Mouse (Mus musculus): ENCODE results near the gene Rab3gap1. TPM values are rescaled to one million over a fixed set of nuclear protein-coding genes. Genes with fewer than 3 reads are reported as not detected.
"Not testable (repeated sequence)": the region's sequence is repeated elsewhere in the genome, so short reads cannot be mapped to it uniquely, and the experiment has no call there.

The Rab3gap1 gene
- polyA plus RNA-seq, 1 experiment from 2014 or later = 17.9 TPM

DNA sequence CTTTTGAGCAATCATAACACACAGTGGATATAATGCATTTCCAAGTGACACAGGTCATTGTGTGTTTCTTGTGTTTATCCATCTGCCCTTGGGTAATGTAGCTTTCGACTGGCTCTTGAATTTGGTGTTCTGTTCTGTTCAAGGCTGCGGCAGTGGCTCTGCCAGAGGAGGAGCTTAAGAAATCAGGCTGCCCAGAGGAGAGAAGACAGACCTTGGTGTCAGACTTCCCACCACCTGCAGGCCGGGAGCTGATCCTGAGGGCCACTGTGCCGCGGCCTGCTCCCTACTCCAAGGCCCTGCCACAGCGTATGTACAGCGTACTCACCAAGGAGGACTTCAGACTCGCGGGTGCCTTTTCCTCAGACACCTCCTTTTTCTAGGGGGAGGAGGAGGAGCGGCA lies 73.7 kb downstream of the Rab3gap1 start:
- Histone ChIP-seq H3K27ac (replicated peaks) (no peak overlapping the region), H3K36me3 (replicated peaks) (peaks cover 76% of the 10 kb centered on the region), H3K27me3 (replicated peaks; ENCODE audit: low read depth, poor library complexity, severe bottlenecking) (no peaks in the 10 kb centered on the region), H3K4me1 (no peaks in the 10 kb centered on the region), H3K9me3 (peaks cover 5% of the 10 kb centered on the region; the same call in 1 of the 2 replicates), H3K4me3 (no peak overlapping the region)
- no peak for DNase-seq (ENCODE audit: low spot score)
- 93% methylated on average over 10 of the region's 10 CpGs for WGBS

DNA sequence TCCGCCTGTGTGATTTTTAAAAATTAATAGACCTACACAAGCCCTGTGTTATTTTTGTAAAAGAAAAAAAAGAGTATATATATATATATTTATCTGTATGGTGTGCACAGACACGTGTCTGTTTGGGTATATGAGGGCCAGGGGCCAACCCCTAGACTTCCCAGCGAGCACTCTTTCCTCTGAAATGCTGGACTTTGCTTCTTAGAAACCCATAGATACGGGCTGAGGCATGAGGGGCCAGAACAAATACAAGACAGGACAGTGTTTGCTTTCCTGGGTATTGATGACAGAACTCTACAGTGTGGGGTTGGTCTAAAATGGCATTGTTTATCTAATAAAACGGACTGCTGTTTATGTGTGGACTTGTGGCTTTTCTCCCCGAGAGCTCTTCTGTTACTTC lies 74.9 kb downstream of the Rab3gap1 start:
- no peaks in the 10 kb centered on the region for H3K27me3 ChIP-seq (replicated peaks; ENCODE audit: low read depth, poor library complexity, severe bottlenecking)
- no peak for DNase-seq (ENCODE audit: low spot score)
- H3K36me3 ChIP-seq (replicated peaks) = peaks cover 75% of the 10 kb centered on the region
- peaks cover 7% of the 10 kb centered on the region; the same call in 1 of the 2 replicates for H3K9me3 ChIP-seq
- no peak overlapping the region for H3K4me3 ChIP-seq
- no peaks in the 10 kb centered on the region for H3K4me1 ChIP-seq
- 85% methylated on average over 6 of the region's 6 CpGs for WGBS
- H3K27ac ChIP-seq (replicated peaks) = no peak overlapping the region

DNA sequence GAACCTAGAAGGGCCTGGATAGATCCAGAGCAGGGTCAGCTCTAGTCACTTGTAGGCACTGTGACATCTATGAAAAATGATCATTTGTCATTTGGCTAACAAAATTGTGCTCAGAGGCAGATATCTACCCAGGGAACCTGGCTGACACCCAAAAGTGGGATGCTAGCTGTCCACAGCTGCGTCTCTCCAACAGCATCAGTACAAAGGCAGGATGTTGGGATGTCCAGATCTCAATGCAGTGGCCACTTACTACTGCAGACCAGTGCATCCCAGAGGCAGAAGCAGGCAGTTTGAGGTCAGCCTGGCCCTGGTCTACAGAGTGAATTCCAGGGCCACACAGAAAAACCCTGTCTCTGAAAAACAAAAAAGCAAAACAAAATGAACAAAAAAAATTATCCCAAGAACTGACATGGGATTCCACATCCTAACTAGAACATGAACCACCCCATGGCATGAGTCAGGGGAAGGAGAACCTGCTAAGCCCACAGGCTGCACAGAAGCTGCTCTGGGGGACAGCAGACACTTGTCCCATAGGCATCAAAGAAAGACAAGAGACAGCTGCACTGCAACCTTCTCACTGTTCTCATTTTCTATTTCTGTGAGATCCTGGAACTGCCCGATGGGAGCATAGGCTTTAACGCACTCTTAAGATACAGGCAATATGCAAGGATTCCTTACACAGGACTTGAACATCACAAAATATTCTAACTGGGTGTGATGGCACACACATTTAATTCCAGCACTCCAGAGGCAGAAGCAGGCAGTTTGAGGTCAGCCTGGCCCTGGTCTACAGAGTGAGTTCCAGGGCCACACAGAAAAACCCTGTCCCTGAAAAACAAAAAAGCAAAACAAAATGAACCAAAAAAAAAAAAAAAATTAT lies 77.4 kb downstream of the Rab3gap1 start:
- H3K27ac ChIP-seq (replicated peaks) = no peak overlapping the region
- H3K9me3 ChIP-seq = peaks cover 2% of the 10 kb centered on the region; the same call in 1 of the 2 replicates
- WGBS = 90% methylated on average over 3 of the region's 3 CpGs
- no peaks in the 10 kb centered on the region for H3K27me3 ChIP-seq (replicated peaks; ENCODE audit: low read depth, poor library complexity, severe bottlenecking)
- peaks cover 57% of the 10 kb centered on the region for H3K36me3 ChIP-seq (replicated peaks)
- no peak overlapping the region for H3K4me3 ChIP-seq
- DNase-seq (ENCODE audit: low spot score) = no peak
- no peaks in the 10 kb centered on the region for H3K4me1 ChIP-seq

DNA sequence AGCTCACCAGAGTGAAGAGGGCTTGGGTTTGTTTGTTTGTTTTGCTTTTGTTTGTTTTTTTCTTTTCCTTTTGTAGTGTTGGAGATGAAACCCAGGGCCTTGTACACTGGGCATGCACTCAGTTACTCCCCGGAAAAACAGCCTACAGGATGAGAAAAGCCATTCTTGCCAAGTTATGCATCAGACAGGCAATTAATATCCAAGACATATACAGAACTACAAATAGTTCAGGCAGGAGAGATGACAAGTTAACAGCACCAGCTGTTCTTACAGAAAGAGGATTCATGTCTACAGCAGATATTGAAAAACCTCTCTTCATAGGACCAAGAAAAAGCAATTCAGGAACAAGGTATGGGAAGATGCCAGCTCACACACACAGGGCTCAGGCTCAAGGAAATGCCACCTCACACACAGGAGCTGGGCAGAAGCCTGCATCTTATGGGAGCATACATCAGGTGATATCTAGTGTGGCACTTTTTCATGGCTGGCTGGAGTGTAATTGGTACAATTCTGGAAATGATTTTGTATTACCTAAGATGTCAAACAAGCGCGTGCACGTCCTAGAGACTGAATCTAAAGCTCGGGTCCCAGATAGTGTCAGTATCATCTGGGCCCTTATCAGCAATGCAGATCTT lies 78.2 kb downstream of the Rab3gap1 start:
- peaks cover 2% of the 10 kb centered on the region; the same call in 1 of the 2 replicates for H3K9me3 ChIP-seq
- WGBS = 92% methylated on average over 5 of the region's 5 CpGs
- DNase-seq (ENCODE audit: low spot score) = no peak

DNA sequence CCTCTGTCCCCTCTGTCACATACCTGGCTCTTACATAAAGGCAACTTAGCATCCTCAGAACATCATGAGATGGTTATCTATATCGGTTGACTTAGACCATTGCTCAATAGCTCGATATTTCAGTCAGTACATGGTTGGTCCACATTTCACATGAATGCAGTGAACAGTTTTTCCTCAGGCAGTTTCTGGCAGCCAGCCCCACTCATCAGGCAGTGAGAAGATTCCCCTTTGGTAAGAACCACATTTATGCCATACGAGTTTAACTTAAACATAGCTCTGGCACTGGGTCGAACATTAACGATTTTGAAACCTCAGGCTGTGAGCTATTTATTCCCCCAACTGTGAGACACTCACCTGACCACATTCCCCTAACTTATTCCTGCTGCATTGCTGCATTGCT lies 80.2 kb downstream of the Rab3gap1 start:
- peaks cover 55% of the 10 kb centered on the region for H3K36me3 ChIP-seq (replicated peaks)
- DNase-seq (ENCODE audit: low spot score) = no peak
- no peak overlapping the region for H3K4me3 ChIP-seq
- WGBS = 94% methylated on average over 5 of the region's 5 CpGs
- H3K9me3 ChIP-seq = peaks cover 2% of the 10 kb centered on the region; the same call in 1 of the 2 replicates
- no peak overlapping the region for H3K27ac ChIP-seq (replicated peaks)
- no peaks in the 10 kb centered on the region for H3K4me1 ChIP-seq
- no peaks in the 10 kb centered on the region for H3K27me3 ChIP-seq (replicated peaks; ENCODE audit: low read depth, poor library complexity, severe bottlenecking)

More for the DNA sequence above, 78.2 kb downstream of the Rab3gap1 start:
- Histone ChIP-seq H3K4me3 (no peak overlapping the region), H3K27ac (replicated peaks) (no peak overlapping the region), H3K36me3 (replicated peaks) (peaks cover 54% of the 10 kb centered on the region), H3K27me3 (replicated peaks; ENCODE audit: low read depth, poor library complexity, severe bottlenecking) (no peaks in the 10 kb centered on the region), H3K4me1 (no peaks in the 10 kb centered on the region)

DNA sequence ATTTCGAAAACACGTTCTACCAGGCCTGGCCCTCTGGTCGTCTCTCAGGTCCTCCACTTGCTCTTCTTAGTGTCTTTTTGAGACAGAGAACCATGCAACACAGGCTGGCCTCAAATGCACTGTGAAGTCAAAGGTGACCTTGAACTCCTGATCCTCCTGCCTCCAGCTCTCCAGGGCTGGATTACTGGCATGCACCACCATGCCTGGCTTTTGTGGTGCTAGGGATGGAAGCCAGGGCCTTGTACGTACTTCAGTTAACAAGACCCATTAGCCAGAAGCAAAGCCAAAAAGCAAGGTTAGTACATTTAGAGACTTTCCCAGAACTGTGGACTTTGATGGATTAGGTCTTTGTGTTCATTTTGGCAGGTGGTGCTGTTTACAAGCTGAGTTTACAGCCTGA lies 83.7 kb downstream of the Rab3gap1 start:
- WGBS = 88% methylated on average over 4 of the region's 4 CpGs
- no peak for DNase-seq (ENCODE audit: low spot score)
- H3K36me3 ChIP-seq (replicated peaks) = peaks cover 58% of the 10 kb centered on the region

DNA sequence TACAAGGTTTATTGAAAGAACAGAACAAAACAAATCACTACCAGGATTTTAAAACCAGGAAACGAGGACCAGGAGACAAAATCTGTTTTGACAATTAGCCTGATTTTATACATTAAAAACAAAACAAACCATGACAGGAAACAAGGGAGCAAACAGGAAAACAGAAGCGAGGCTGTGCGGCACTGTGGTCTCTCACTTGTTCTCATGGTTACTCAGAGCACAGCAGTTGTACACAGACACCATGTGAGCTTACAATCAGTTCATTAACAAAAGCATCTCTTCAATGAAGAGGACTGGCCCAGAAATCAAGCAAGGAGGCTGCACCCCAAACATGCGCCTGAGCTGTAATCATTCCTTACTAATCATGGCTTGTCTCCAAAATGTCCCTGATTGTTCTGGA lies 85.6 kb downstream of the Rab3gap1 start:
- not testable (repeated sequence) for DNase-seq (ENCODE audit: low spot score); H3K27ac ChIP-seq (replicated peaks); H3K9me3 ChIP-seq; H3K27me3 ChIP-seq (replicated peaks; ENCODE audit: low read depth, poor library complexity, severe bottlenecking); H3K4me1 ChIP-seq; H3K4me3 ChIP-seq
- 87% methylated on average over 4 of the region's 4 CpGs for WGBS
- peaks cover 48% of the 10 kb centered on the region for H3K36me3 ChIP-seq (replicated peaks)

More for the DNA sequence above, 83.7 kb downstream of the Rab3gap1 start:
- Histone ChIP-seq H3K27me3 (replicated peaks; ENCODE audit: low read depth, poor library complexity, severe bottlenecking) (no peaks in the 10 kb centered on the region), H3K4me1 (no peaks in the 10 kb centered on the region), H3K9me3 (peaks cover 2% of the 10 kb centered on the region; the same call in 1 of the 2 replicates), H3K4me3 (no peak overlapping the region), H3K27ac (replicated peaks) (no peak overlapping the region)

DNA sequence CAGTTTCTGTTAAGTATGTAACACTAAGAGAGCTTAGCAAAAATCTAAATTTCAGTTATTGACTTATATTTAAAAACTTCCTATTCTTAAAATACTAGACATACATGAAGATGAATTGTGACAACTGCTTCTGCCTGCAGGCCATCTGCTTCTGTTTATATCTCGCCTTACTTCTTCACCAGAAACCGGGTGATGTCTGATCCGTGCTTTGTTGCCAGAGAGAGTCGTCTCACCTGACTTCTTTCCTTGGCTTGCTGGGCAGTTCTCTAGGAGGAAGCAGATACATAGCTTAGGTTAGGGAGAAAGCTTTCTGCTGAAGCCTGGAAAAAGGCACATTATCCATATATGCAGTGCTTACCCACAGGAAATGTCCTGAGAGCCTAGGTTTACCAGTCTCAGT lies 86.2 kb downstream of the Rab3gap1 start:
- no peak overlapping the region for H3K4me3 ChIP-seq
- 80% methylated on average over 4 of the region's 4 CpGs for WGBS
- no peaks in the 10 kb centered on the region for H3K27me3 ChIP-seq (replicated peaks; ENCODE audit: low read depth, poor library complexity, severe bottlenecking)
- no peaks in the 10 kb centered on the region for H3K9me3 ChIP-seq
- peaks cover 53% of the 10 kb centered on the region for H3K36me3 ChIP-seq (replicated peaks)
- DNase-seq (ENCODE audit: low spot score) = no peak
- H3K27ac ChIP-seq (replicated peaks) = no peak overlapping the region
- H3K4me1 ChIP-seq = peaks cover 12% of the 10 kb centered on the region

DNA sequence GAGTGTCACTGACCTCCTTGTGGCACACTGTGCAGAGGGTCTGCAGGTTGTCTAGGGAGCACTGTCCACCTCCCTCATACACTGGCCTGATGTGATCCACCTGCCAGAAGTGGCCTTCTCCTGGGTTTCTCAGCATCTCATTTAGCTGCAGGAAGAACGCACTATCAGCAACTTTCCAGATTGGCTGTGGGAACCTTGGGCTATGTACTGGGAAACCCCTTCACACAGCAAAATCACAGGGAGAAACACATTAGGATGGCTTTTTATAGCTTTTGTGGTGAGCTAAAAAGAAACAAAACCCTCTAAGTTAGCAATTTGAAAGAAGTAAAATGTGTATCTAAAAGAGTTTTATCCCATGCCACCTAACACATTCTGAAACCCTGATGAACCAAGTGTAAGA lies 88.0 kb downstream of the Rab3gap1 start:
- 92% methylated on average over 1 of the region's 1 CpGs for WGBS
- peaks cover 12% of the 10 kb centered on the region for H3K4me1 ChIP-seq
- no peak overlapping the region for H3K27ac ChIP-seq (replicated peaks)
- H3K4me3 ChIP-seq = no peak overlapping the region
- H3K36me3 ChIP-seq (replicated peaks) = peaks cover 60% of the 10 kb centered on the region
- H3K9me3 ChIP-seq = no peaks in the 10 kb centered on the region
- DNase-seq (ENCODE audit: low spot score) = no peak
- H3K27me3 ChIP-seq (replicated peaks; ENCODE audit: low read depth, poor library complexity, severe bottlenecking) = no peaks in the 10 kb centered on the region

DNA sequence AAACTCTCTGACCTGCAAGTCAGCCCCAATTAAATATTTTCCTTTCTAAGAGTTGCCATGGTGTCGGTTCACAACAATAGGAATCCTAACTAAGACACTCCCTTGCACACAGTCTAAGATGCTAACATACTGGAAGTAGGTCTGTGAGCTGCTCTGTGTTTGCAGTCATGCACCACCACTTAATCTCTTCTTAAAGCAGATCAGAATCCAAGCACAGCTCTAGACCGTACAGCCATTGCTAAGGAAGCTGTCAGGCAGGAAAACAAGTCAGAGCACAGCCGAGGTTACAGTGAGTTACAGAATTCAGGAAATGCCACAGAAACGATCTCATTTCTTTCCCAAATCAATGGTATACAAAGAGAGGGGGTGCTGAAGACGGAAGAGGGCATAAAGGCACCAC lies 90.2 kb downstream of the Rab3gap1 start:
- WGBS = 64% methylated on average over 5 of the region's 5 CpGs
- H3K36me3 ChIP-seq (replicated peaks) = peaks cover 59% of the 10 kb centered on the region

DNA sequence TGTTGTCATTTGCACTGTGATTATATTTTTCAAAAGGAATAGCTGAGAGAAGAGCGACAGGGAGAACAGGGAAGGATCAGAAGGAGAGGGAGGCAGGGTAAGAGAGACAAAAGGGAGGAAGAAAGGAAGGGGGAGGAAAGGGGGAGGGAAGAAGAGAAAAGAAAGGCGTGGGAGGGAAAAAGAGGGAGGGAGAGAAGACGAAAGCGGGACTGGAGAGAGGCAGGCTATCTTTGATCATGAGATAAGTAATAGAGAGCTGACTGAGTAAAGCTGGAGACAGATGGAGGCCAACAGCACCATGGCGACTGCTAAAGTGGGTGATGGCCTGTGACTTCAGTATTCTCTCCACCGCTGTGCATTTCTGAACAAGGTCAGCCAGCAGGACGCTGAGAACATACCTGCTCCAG lies 90.7 kb downstream of the Rab3gap1 start:
- no peak for DNase-seq (ENCODE audit: low spot score)
- no peaks in the 10 kb centered on the region for H3K9me3 ChIP-seq
- WGBS = 66% methylated on average over 7 of the region's 7 CpGs
- H3K4me3 ChIP-seq = no peak overlapping the region
- H3K27me3 ChIP-seq (replicated peaks; ENCODE audit: low read depth, poor library complexity, severe bottlenecking) = no peaks in the 10 kb centered on the region
- H3K36me3 ChIP-seq (replicated peaks) = peaks cover 59% of the 10 kb centered on the region
- H3K4me1 ChIP-seq = peaks cover 12% of the 10 kb centered on the region
- peak overlapping the region; percentile 57 for H3K27ac ChIP-seq (replicated peaks)

More for the DNA sequence above, 90.2 kb downstream of the Rab3gap1 start:
- no peak for DNase-seq (ENCODE audit: low spot score)
- peak overlapping the region; percentile 57 for H3K27ac ChIP-seq (replicated peaks)
- H3K27me3 ChIP-seq (replicated peaks; ENCODE audit: low read depth, poor library complexity, severe bottlenecking) = no peaks in the 10 kb centered on the region
- H3K4me3 ChIP-seq = no peak overlapping the region
- peaks cover 12% of the 10 kb centered on the region for H3K4me1 ChIP-seq
- H3K9me3 ChIP-seq = no peaks in the 10 kb centered on the region

DNA sequence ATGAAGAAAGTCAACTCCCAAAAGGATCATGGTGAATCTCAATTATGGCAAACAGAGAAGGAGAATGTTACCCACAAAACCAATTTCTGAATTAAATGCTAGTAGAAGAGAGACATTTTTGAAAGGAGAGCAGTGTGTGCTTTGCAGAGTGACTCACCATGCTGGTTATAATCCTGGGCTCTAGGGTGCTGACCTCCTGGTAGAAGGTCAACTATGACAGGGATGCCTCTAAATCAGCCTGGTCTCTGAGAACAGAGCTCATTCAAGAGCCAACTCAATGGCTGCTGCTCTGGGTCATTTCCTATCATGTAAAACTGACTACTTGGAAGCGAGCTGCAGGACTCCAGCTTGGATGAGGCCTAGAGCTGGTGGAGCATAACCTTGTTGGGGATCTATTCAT lies 92.6 kb downstream of the Rab3gap1 start:
- no peak overlapping the region for H3K27ac ChIP-seq (replicated peaks)
- H3K4me1 ChIP-seq = peaks cover 12% of the 10 kb centered on the region
- WGBS = 95% methylated on average over 1 of the region's 1 CpGs
- H3K36me3 ChIP-seq (replicated peaks) = peaks cover 53% of the 10 kb centered on the region
- H3K27me3 ChIP-seq (replicated peaks; ENCODE audit: low read depth, poor library complexity, severe bottlenecking) = no peaks in the 10 kb centered on the region
- DNase-seq (ENCODE audit: low spot score) = no peak
- no peaks in the 10 kb centered on the region for H3K9me3 ChIP-seq
- H3K4me3 ChIP-seq = no peak overlapping the region

DNA sequence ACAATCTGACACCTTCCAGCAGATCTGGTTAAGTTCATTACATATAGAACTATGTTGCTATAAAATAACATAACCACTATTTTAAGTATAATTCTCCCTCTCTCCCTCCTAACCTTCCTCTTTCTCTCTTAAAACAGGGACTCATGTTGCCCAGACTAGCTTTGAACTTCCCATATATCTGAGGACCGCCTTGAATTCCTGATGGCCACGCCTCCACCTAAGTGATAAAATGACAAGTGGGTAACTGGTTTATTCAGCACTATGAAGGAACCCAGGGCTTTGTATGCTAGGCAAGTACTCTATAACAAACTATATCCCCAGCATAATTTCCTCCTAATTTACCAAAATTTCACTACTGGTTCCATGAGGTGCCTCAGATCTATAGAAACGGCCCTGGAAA lies 94.8 kb downstream of the Rab3gap1 start:
- no peak for DNase-seq (ENCODE audit: low spot score)
- Histone ChIP-seq H3K36me3 (replicated peaks) (peaks cover 48% of the 10 kb centered on the region), H3K9me3 (no peaks in the 10 kb centered on the region), H3K27ac (replicated peaks) (no peak overlapping the region), H3K4me1 (peaks cover 12% of the 10 kb centered on the region), H3K27me3 (replicated peaks; ENCODE audit: low read depth, poor library complexity, severe bottlenecking) (no peaks in the 10 kb centered on the region), H3K4me3 (no peak overlapping the region)
- WGBS = 92% methylated on average over 3 of the region's 3 CpGs
